Mouse (Mus musculus): ENCODE measurements at regions not wholly inside any gene's neighbourhood (a gene's known extent, or its start where the extent isn't known, plus 50 kb on each side); places are given as distances from the start of the nearest gene placed in this dataset.

DNA sequence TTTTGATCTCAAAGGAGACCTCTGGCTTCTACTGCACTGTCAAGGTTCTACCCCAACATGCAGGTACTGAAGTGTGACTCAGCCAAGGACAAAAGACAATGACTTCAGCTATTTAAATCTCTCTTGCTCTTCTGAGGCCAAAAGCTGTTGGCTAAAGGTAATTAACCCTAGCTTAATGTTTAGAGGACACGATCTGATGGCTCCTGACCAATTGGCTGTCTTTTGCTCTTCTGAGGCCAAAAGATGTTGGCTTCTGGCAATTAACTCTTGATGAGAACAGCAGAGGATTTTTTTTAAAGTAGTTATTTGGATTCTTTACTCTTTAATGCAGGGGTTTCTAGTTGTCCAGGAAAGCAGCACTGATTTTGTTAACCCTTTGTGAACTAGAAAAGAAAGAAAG lies 369.6 kb upstream of the Adcyap1 start:
- peak in 1 of 2 experiments; percentile 28 for DNase-seq

Data from kidney, postnatal 36 days (tissue).